Mouse (Mus musculus) hindbrain, postnatal 0 days (tissue): ENCODE measurements around the gene Lhfp. TPM values are rescaled to one million over a fixed set of nuclear protein-coding genes. Genes with fewer than 3 reads are reported as not detected.
"Not testable (repeated sequence)": the region's sequence is repeated elsewhere in the genome, so short reads cannot be mapped to it uniquely, and the experiment has no call there.

Experiments used
- ATAC-seq: fragments of 200-750 bp; cut with Nextera tagmentation; 2 replicates; pipeline ENCODE4 v1.8.0; 2017; ENCODE audit warnings: mild to moderate bottlenecking, moderate TSS enrichment, moderate library complexity
- DNase-seq: peaks from one replicate; pipeline ENCODE4 v3.0.0-alpha.2; 2015; ENCODE audit warnings: low spot score
- H3K27ac ChIP-seq: fragments of 300-500 bp; sonication (generic); 2 replicates; pipeline ENCODE4 v1.5.1; 2014; ENCODE audit warnings: mild to moderate bottlenecking
- H3K27me3 ChIP-seq: fragments of 300-500 bp; sonication (generic); 2 replicates; pipeline ENCODE4 v1.6.1; 2014; ENCODE audit warnings: low read length, mixed read lengths; ENCODE audit not compliant: insufficient read depth
- H3K36me3 ChIP-seq: fragments of 300-500 bp; sonication (generic); 2 replicates; pipeline ENCODE4 v1.6.1; 2014; ENCODE audit warnings: low read length, mixed read lengths; ENCODE audit not compliant: insufficient read depth
- H3K4me1 ChIP-seq: fragments of 300-500 bp; sonication (generic); 2 replicates; pipeline ENCODE4 v1.6.1; 2014; ENCODE audit warnings: antibody characterized with exemption, low read length, mixed read lengths; ENCODE audit not compliant: insufficient read depth
- H3K4me2 ChIP-seq: fragments of 300-500 bp; sonication (generic); 2 replicates; pipeline ENCODE4 v1.6.1; 2014; ENCODE audit warnings: low read depth, mild to moderate bottlenecking, low read length, moderate library complexity, mixed read lengths
- H3K4me3 ChIP-seq: fragments of 300-500 bp; sonication (generic); 2 replicates; pipeline ENCODE4 v1.5.1; 2014; ENCODE audit warnings: low read length
- H3K9ac ChIP-seq: fragments of 300-500 bp; sonication (generic); replicated peaks from 2 replicates; pipeline ENCODE4 v1.6.1; 2014; ENCODE audit warnings: mild to moderate bottlenecking, low read length, moderate library complexity, mixed read lengths
- H3K9me3 ChIP-seq: fragments of 300-500 bp; sonication (generic); 2 replicates; pipeline ENCODE4 v1.6.1; 2016; ENCODE audit warnings: low read length, mixed read lengths
- CTCF ChIP-seq: IDR thresholded peaks from 2 replicates; pipeline ENCODE4 v1.5.1; 2016; ENCODE audit warnings: antibody characterized with exemption, control low read depth, low read depth
- WGBS: fragments of 180-500 bp; shearing (Covaris S2); extraction: QIAGEN DNeasy Blood & Tissue Kit; methylation state at CpG from one replicate; pipeline ENCODE4 v1.1.7; 2014; 5-methylcytosine and 5-hydroxymethylcytosine counted together
- polyA plus RNA-seq: library from polyadenylated mRNA; unstranded; fragments of >200 nt; fragmentation: Nextera tagmentation; extraction: Ambion mirVana; gene quantifications from 2 replicates; pipeline ENCODE4 v1.2.1, GENCODE M21; 2015
- total RNA-seq: library from RNA; depleted of rRNA; stranded (reverse); fragments of >200 nt; gene quantifications from 2 replicates; pipeline ENCODE4 v1.2.3, GENCODE M21; 2014

Gene Lhfp
- total and polyA plus RNA-seq, 2 experiments from 2014 or later, result 57.2 to 68.0 TPM

DNA sequence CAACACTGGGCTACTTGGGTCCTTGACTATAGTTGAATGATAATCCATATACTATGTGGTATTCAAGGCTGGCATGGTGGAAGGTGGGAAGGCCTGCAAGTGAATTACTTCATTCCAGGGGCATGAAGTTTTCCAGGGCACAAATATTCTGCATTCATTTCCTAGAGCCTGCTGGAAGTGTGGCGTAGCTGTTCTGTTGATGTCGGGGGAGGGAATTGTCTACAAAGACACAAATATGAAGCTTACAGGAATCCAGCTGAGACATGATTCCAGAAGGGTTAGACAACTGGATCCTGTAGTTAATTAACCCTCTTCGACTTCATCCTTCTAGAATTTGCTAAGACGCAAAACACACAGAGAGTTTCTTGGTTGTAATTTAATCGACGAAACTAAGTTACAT lies 60.4 kb downstream of the Lhfp start:
- no peaks in the 10 kb centered on the region for H3K9me3 ChIP-seq
- no peak overlapping the region for H3K4me3 ChIP-seq
- H3K9ac ChIP-seq, result no peak overlapping the region
- no peak overlapping the region for H3K4me2 ChIP-seq
- no peak for ATAC-seq
- no peaks in the 10 kb centered on the region for H3K27me3 ChIP-seq
- 0 out of 2 replicates have a peak, but pooled peaks cover 5% of the 10 kb centered on the region for H3K4me1 ChIP-seq
- H3K27ac ChIP-seq, result no peak overlapping the region
- TF ChIP-seq CTCF, result no peak
- 61% methylated on average over 6 of the region's 6 CpGs for WGBS
- H3K36me3 ChIP-seq, result no peaks in the 10 kb centered on the region
- no peak for DNase-seq

DNA sequence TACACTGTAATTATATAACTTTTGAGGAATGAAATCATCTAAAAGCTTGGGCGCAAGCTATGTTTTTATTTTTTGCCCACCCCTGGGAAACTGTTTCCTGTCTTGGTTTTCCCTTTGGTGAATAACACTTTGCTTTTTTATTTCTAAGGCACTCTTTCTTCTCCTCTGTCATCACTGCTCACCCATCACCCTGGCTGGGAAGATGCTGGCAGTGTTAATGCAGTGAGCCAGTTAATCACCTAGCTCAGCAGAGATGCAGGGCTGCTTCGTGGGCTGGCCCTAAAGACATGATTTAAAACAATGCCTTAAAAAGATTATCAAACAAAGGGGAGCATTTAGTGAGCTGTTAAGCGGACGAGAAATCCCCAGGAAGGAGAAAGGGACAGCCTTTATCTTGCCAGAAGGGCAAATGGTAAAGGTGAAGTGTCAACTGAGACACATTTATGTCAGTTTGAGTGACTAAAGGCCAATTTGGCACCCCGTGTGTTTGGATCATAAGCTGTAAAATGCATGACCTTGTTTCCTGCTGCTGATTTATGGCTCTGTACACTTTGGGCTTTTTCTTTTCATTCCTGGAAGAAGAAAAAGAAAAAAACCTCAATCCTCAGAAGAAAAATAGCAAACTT lies 60.9 kb downstream of the Lhfp start:
- Histone ChIP-seq H3K27ac (no peak overlapping the region), H3K4me2 (no peak overlapping the region), H3K27me3 (no peaks in the 10 kb centered on the region), H3K4me3 (no peak overlapping the region), H3K36me3 (no peaks in the 10 kb centered on the region), H3K4me1 (0 out of 2 replicates have a peak, but pooled peaks cover 5% of the 10 kb centered on the region), H3K9ac (no peak overlapping the region), H3K9me3 (no peaks in the 10 kb centered on the region)
- 24% methylated on average over 5 of the region's 5 CpGs for WGBS
- DNase-seq (no peak), ATAC-seq (no peak)
- TF ChIP-seq CTCF, result no peak

DNA sequence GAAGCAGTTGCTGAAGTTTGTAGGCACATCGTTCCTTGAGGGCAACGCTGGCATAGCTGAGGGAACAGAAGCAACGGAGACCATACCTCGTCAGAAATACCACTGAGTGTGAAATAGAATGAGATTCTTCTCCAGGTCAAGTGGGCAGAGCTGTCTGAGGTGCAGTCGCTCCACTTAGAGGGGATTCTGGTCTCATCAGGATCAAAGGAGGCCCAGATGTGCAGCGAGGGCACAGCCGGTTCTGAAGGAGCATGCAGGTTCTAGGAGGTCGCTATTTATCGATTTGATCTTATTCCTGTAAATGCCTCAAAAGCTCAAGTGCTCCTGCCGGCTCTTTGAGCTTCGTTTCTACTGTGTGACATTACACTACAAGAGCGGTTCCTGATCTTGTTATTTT lies 61.4 kb downstream of the Lhfp start:
- Histone ChIP-seq H3K9me3 (no peaks in the 10 kb centered on the region), H3K9ac (no peak overlapping the region), H3K4me3 (no peak overlapping the region), H3K4me1 (0 out of 2 replicates have a peak, but pooled peaks cover 5% of the 10 kb centered on the region), H3K36me3 (no peaks in the 10 kb centered on the region), H3K27me3 (no peaks in the 10 kb centered on the region), H3K4me2 (no peak overlapping the region), H3K27ac (no peak overlapping the region)
- DNase-seq, result no peak
- WGBS, result 47% methylated on average over 12 of the region's 12 CpGs
- TF ChIP-seq CTCF, result no peak
- no peak for ATAC-seq

DNA sequence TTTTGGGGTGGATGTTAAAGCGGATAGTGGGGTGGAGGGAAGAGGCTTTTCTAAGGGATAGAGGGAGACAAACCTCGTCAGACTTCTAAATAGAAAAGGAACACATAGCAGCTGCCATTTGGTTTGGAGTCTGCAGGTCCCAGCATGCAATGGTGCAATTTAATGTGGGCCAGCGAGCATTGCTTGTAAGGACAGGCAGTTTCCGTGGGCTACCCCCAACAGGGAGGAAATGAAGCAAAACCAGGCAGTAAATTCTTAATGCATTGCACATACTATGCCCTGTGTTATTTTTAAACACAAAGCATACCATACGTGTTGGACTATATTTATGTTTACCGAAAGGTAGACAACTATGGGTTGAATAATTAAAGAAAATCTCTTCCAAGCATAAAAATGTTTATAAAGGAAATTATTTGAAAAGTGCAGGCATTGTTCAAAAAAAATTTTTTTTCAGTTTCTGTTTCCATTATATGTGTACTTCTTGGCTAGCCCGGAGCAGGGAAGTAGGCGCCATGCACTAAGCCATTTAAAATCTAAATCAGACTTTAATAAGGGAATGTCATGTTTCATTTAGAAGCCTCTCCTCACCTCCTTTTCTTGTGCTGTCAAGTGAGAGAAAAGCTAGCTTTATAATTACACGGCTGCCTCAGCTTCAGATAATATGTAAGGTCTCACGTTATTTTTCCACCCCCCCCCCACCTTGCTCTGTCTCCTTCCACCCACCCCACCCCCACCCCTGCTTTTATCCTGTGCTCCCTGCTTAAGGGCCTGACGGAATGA lies 67.5 kb downstream of the Lhfp start:
- WGBS, result 42% methylated on average over 11 of the region's 11 CpGs
- H3K9ac ChIP-seq, result no peak overlapping the region
- no peak overlapping the region for H3K4me2 ChIP-seq
- ATAC-seq, result no peak
- no peak overlapping the region for H3K4me3 ChIP-seq
- no peaks in the 10 kb centered on the region for H3K27me3 ChIP-seq
- DNase-seq, result no peak
- no peaks in the 10 kb centered on the region for H3K36me3 ChIP-seq
- H3K27ac ChIP-seq, result no peak overlapping the region
- TF ChIP-seq CTCF, result no peak
- H3K4me1 ChIP-seq, result no peaks in the 10 kb centered on the region
- H3K9me3 ChIP-seq, result no peaks in the 10 kb centered on the region

DNA sequence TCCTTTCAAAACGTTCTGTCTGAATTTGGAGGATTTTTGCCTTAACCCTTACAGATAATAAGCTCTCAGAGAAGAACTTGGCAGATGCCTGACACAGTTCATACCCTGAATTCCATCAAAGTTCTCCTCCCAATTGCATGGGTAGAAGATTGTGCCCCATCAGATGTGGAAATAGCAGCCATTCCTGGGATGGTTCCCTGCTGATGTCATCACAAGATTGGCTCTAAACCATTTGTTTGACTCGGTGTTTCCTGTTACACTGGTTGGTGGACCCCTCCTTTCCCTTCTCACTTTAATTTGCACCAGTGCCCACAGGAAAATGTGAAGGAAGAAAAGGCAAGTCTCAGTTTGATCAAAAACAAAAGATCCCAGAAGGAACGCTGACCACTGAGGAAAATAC lies 68.6 kb downstream of the Lhfp start:
- Histone ChIP-seq H3K27ac (no peak overlapping the region), H3K4me3 (no peak overlapping the region), H3K27me3 (no peaks in the 10 kb centered on the region), H3K9me3 (no peaks in the 10 kb centered on the region), H3K9ac (no peak overlapping the region), H3K36me3 (no peaks in the 10 kb centered on the region), H3K4me1 (no peaks in the 10 kb centered on the region), H3K4me2 (no peak overlapping the region)
- ATAC-seq (no peak), DNase-seq (no peak)
- WGBS, result 49% methylated on average over 3 of the region's 3 CpGs
- TF ChIP-seq CTCF, result no peak

DNA sequence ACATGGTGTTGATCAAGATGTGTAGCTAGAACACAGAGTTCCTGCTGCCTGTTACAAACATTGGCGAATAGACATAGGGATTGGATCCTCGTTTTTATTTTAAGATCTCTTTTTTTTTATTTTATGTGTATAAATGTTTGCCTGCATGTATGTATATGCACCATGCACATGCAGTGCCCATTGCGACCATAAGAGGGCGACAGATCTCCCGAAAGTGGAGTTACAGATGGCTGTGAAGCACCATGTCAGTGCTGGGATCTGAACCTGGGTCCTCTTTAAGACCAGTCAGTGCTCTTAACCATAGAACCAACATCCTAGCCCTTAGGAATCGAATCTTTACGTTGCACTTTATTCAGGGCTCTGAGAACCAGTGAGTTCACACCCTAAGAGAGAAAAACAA lies 70.7 kb downstream of the Lhfp start:
- Histone ChIP-seq H3K27ac (no peak overlapping the region), H3K4me2 (no peak overlapping the region), H3K9me3 (no peaks in the 10 kb centered on the region), H3K4me1 (no peaks in the 10 kb centered on the region), H3K27me3 (no peaks in the 10 kb centered on the region), H3K4me3 (no peak overlapping the region), H3K9ac (no peak overlapping the region), H3K36me3 (no peaks in the 10 kb centered on the region)
- WGBS, result 95% methylated on average over 7 of the region's 7 CpGs
- peak; percentile 37; the same call in 1 of the 2 replicates for TF ChIP-seq CTCF
- DNase-seq (no peak), ATAC-seq (no peak)

DNA sequence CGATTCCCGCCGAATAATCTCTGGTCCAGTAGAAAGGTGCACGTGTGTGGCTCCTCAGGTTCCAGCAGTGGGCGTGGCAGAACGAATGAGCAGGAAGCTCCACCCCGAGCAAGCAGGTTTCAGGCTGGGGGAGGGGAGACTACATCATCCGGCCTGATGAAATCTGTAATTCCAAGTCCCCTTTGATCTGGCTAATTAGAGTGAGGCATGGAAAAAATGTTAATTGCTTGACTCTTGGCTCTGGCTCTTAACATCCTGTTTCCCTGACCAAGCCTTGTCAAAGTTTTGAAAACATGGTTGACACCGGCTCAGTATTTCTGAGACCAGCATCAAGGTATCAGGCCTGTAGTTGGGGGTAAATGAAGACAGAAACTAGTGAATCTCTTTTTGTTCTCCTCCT lies 77.4 kb downstream of the Lhfp start:
- DNase-seq, H3K4me2 ChIP-seq, H3K4me3 ChIP-seq, H3K36me3 ChIP-seq, H3K27me3 ChIP-seq, H3K9me3 ChIP-seq, ATAC-seq, H3K27ac ChIP-seq, H3K9ac ChIP-seq, H3K4me1 ChIP-seq: not testable (repeated sequence)
- WGBS, result 80% methylated on average over 5 of the region's 9 CpGs
